Mouse (Mus musculus) liver, embryonic 14.5 days (tissue): ENCODE measurements around the gene Hsd17b13. TPM values are rescaled to one million over a fixed set of nuclear protein-coding genes. Genes with fewer than 3 reads are reported as not detected.

Source experiments
- ATAC-seq: fragments of 200-750 bp; cut with Nextera tagmentation; 2 replicates; pipeline ENCODE4 v1.8.0; 2017; ENCODE audit warnings: moderate number of reproducible peaks, mild to moderate bottlenecking, moderate library complexity; ENCODE audit not compliant: insufficient read depth
- DNase-seq, 3 experiments: peaks; one replicate each; pipeline ENCODE4 v3.0.0-alpha.2; 2012 to 2013; ENCODE audit warnings: low read depth in 3 of 3, low spot score in 3 of 3
- H3K27ac ChIP-seq: fragments of 300-500 bp; sonication (generic); 2 replicates; pipeline ENCODE4 v1.5.1; 2014; ENCODE audit warnings: moderate library complexity, mild to moderate bottlenecking, control low read depth, inconsistent platforms
- H3K27me3 ChIP-seq: fragments of 300-500 bp; sonication (generic); 2 replicates; pipeline ENCODE4 v1.6.1; 2014; ENCODE audit warnings: mild to moderate bottlenecking, low read length, moderate library complexity; ENCODE audit not compliant: control insufficient read depth, insufficient read depth
- H3K36me3 ChIP-seq: fragments of 300-500 bp; sonication (generic); replicated peaks from 2 replicates; pipeline ENCODE4 v1.6.1; 2014; ENCODE audit warnings: low read depth; ENCODE audit not compliant: control insufficient read depth, insufficient read depth
- H3K4me1 ChIP-seq, 2 experiments: fragments of 200-500 bp in 1 of 2; fragments of 300-500 bp in 1 of 2; sonication (generic) in 1 of 2; replicated peaks; 2 replicates each; pipeline ENCODE4 v1.6.1; 2012 to 2014; ENCODE audit warnings: antibody characterized with exemption in 1 of 2, inconsistent platforms in 1 of 2, low read length in 1 of 2; ENCODE audit not compliant: control insufficient read depth in 2 of 2, insufficient read depth in 2 of 2
- H3K4me2 ChIP-seq: fragments of 300-500 bp; sonication (generic); 2 replicates; pipeline ENCODE4 v1.6.1; 2014; ENCODE audit warnings: low read depth, mild to moderate bottlenecking, control low read depth, moderate library complexity
- H3K4me3 ChIP-seq, 2 experiments: fragments of 200-500 bp in 1 of 2; fragments of 300-500 bp in 1 of 2; sonication (generic) in 1 of 2; 2 replicates each; pipeline ENCODE4 v1.5.1; 2012 to 2014; ENCODE audit warnings: low read depth in 2 of 2, low read length in 2 of 2, mild to moderate bottlenecking in 2 of 2, control low read depth in 1 of 2, inconsistent platforms in 1 of 2, moderate library complexity in 1 of 2; ENCODE audit not compliant: insufficient read depth in 1 of 2
- H3K9ac ChIP-seq: fragments of 300-500 bp; sonication (generic); replicated peaks from 2 replicates; pipeline ENCODE4 v1.6.1; 2014; ENCODE audit warnings: mild to moderate bottlenecking, control low read depth, moderate library complexity
- H3K9me3 ChIP-seq: fragments of 300-500 bp; sonication (generic); 2 replicates; pipeline ENCODE4 v1.6.1; 2016; ENCODE audit warnings: low read length, mixed read lengths; ENCODE audit not compliant: control insufficient read depth
- CTCF ChIP-seq: IDR thresholded peaks from 2 replicates; pipeline ENCODE4 v1.5.1; 2016; ENCODE audit warnings: antibody characterized with exemption, low read depth, control low read depth
- EP300 ChIP-seq: IDR thresholded peaks from 2 replicates; pipeline ENCODE4 v1.6.1; 2016; ENCODE audit warnings: antibody characterized with exemption, low read depth
- WGBS: fragments of 180-500 bp; shearing (Covaris S2); extraction: QIAGEN DNeasy Blood & Tissue Kit; methylation state at CpG from one replicate; pipeline ENCODE4 v1.1.7; 2014; ENCODE audit not compliant: insufficient replicate concordance; 5-methylcytosine and 5-hydroxymethylcytosine counted together
- polyA plus RNA-seq, 2 experiments: library from polyadenylated mRNA; depleted of rRNA in 1 of 2; stranded (reverse) in 1 of 2; unstranded in 1 of 2; fragments of >200 nt; fragmentation: Nextera tagmentation in 1 of 2; extraction: Ambion mirVana in 1 of 2; gene quantifications; 2 replicates each; pipeline versions ENCODE4 v1.2.1 to v1.2.3; 2012 to 2014

The Hsd17b13 gene
- polyA plus RNA-seq, 2 experiments, result 5.3 to 10.9 TPM

GRCm38 (mm10) chr5:103916595-103917356 is 60.4 kb downstream of the Hsd17b13 start:
- Histone ChIP-seq H3K27me3 (no peaks in the 10 kb centered on the region), H3K4me2 (no peak overlapping the region), H3K27ac (no peak overlapping the region), H3K36me3 (no peaks in the 10 kb centered on the region), H3K4me3 (no peak overlapping the region), H3K9me3 (no peaks in the 10 kb centered on the region), H3K9ac (no peak overlapping the region), H3K4me1 (no peaks in the 10 kb centered on the region)
- 54% methylated on average over 12 of the region's 12 CpGs for WGBS
- DNase-seq (no peak), ATAC-seq (no peak)
- TF ChIP-seq EP300 (no peak), CTCF (no peak)

- peaks cover 2% of the 10 kb centered on the region; the same call in 1 of the 2 replicates for H3K27me3 ChIP-seq
- no peak overlapping the region for H3K27ac ChIP-seq
- no peaks in the 10 kb centered on the region for H3K9me3 ChIP-seq
- H3K9ac ChIP-seq, result no peak overlapping the region
- 44% methylated on average over 11 of the region's 11 CpGs for WGBS
- H3K4me1 ChIP-seq, result peaks cover 2 to 3% of the 10 kb centered on the region in 2 experiments; a peak in 1 of 4 replicates
- no peaks in the 10 kb centered on the region for H3K36me3 ChIP-seq
- H3K4me3 ChIP-seq, result no peak overlapping the region
- no peak for TF ChIP-seq EP300
- TF ChIP-seq CTCF, result peak; percentile 42; the same call in 1 of the 2 replicates
- H3K4me2 ChIP-seq, result no peak overlapping the region
- no peak for DNase-seq
- no peak for ATAC-seq
Measured at GRCm38 (mm10) chr5:103914335-103915226, 62.6 kb downstream of the Hsd17b13 start.

- 18% methylated on average over 4 of the region's 4 CpGs for WGBS
- Histone ChIP-seq H3K9ac (no peak overlapping the region), H3K9me3 (no peaks in the 10 kb centered on the region), H3K36me3 (no peaks in the 10 kb centered on the region), H3K4me2 (no peak overlapping the region), H3K4me3 (no peak overlapping the region), H3K27me3 (peaks cover 2% of the 10 kb centered on the region; the same call in 1 of the 2 replicates), H3K4me1 (peaks cover 2 to 3% of the 10 kb centered on the region in 2 experiments; a peak in 1 of 4 replicates), H3K27ac (no peak overlapping the region)
- no peak for ATAC-seq
- TF ChIP-seq EP300 (no peak), CTCF (no peak)
- no peak for DNase-seq
Measured at GRCm38 (mm10) chr5:103913150-103913549, 64.1 kb downstream of the Hsd17b13 start.

DNA sequence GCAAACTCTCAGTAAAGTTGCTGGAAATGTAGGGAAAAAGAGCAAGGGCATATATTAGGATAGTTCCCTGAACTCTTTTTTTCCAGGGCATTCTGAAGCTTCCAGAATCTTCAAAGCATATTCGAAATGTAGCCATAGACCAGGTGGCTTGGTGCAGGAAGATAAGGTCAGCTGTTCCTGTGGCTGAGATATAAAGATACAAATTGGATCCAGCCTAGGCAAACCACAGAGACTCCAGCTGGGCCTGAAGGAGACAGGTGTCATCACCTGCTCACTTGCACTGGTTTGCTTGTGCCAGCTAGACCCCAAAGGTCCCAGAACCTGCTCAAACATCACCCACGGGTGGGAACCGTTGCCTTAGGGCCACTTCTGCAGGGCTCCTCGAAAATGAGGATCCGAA is 65.7 kb downstream of the Hsd17b13 start:
- Histone ChIP-seq H3K36me3 (no peaks in the 10 kb centered on the region), H3K27ac (no peak overlapping the region), H3K4me1 (peaks cover 2 to 3% of the 10 kb centered on the region in 2 experiments; a peak in 1 of 4 replicates), H3K4me2 (peak overlapping the region; percentile 70), H3K27me3 (peaks cover 2% of the 10 kb centered on the region; the same call in 1 of the 2 replicates), H3K9ac (no peak overlapping the region), H3K9me3 (no peaks in the 10 kb centered on the region), H3K4me3 (peak overlapping the region in 1 of 2 experiments; percentile 64; a peak in 2 of 4 replicates)
- TF ChIP-seq CTCF, result no peak
- no peak for TF ChIP-seq EP300
- DNase-seq (no peak), ATAC-seq (no peak)
- WGBS, result 55% methylated on average over 5 of the region's 5 CpGs
